Mouse (Mus musculus) c-Kit-positive CD71-positive TER-119-negative erythroid progenitor cells, embryonic 14.5 days (primary cell): ENCODE data around the gene Hic1.

ENCODE experiments used
- DNase-seq: peaks from one replicate; pipeline ENCODE4 v3.0.0-alpha.2; 2013; ENCODE audit warnings: low read depth

Hic1 gene

GRCm38 (mm10) chr11:75169405-75170080 lies at the start of gene Hic1:
TSS of gene Hic1 (minus strand) at chr11:75169519.
- DNase-seq: no peak

- DNase-seq: no peak
Measured at GRCm38 (mm10) chr11:75214081-75214950, 45.0 kb upstream of the Hic1 start.

- DNase-seq: no peak
Measured at GRCm38 (mm10) chr11:75213372-75214080, 44.2 kb upstream of the Hic1 start.

GRCm38 (mm10) chr11:75212876-75213275 lies 43.6 kb upstream of the Hic1 start:
- no peak for DNase-seq

- DNase-seq: no peak
Measured at GRCm38 (mm10) chr11:75212031-75212667, 42.8 kb upstream of the Hic1 start.

GRCm38 (mm10) chr11:75210755-75211154 lies 41.4 kb upstream of the Hic1 start:
- DNase-seq: no peak

- no peak for DNase-seq
Measured at GRCm38 (mm10) chr11:75210093-75210492, 40.8 kb upstream of the Hic1 start.

GRCm38 (mm10) chr11:75209363-75209762 lies 40.0 kb upstream of the Hic1 start:
- no peak for DNase-seq

GRCm38 (mm10) chr11:75206347-75206746 lies 37.0 kb upstream of the Hic1 start:
- no peak for DNase-seq

- DNase-seq: no peak
Measured at GRCm38 (mm10) chr11:75204472-75204871, 35.2 kb upstream of the Hic1 start.

GRCm38 (mm10) chr11:75203926-75204325 lies 34.6 kb upstream of the Hic1 start:
- DNase-seq: no peak

GRCm38 (mm10) chr11:75201721-75202120 lies 32.4 kb upstream of the Hic1 start:
- no peak for DNase-seq

GRCm38 (mm10) chr11:75200935-75201334 lies 31.6 kb upstream of the Hic1 start:
- DNase-seq: no peak

GRCm38 (mm10) chr11:75199951-75200350 lies 30.6 kb upstream of the Hic1 start:
- no peak for DNase-seq

- no peak for DNase-seq
Measured at GRCm38 (mm10) chr11:75198792-75199191, 29.5 kb upstream of the Hic1 start.

GRCm38 (mm10) chr11:75197956-75198355 lies 28.6 kb upstream of the Hic1 start:
- DNase-seq: no peak

GRCm38 (mm10) chr11:75196131-75196530 lies 26.8 kb upstream of the Hic1 start:
- DNase-seq: no peak

GRCm38 (mm10) chr11:75194850-75195461 lies 25.6 kb upstream of the Hic1 start:
- no peak for DNase-seq

GRCm38 (mm10) chr11:75194121-75194849 lies 25.0 kb upstream of the Hic1 start:
- DNase-seq: no peak

GRCm38 (mm10) chr11:75193256-75194071 lies 24.1 kb upstream of the Hic1 start, which contains the start of gene Rtn4rl1:
TSS of gene Rtn4rl1 (plus strand) at chr11:75193783.
- DNase-seq: no peak
